Mouse (Mus musculus) stomach, postnatal 0 days (tissue): ENCODE results near the gene Chd9. TPM values are rescaled to one million over a fixed set of nuclear protein-coding genes. Genes with fewer than 3 reads are reported as not detected.

Experiments
- ATAC-seq: fragments of 200-750 bp; cut with Nextera tagmentation; 2 replicates; pipeline ENCODE4 v1.8.0; 2017; ENCODE audit not compliant: low FRiP score, low TSS enrichment
- DNase-seq: peaks from one replicate; pipeline ENCODE4 v3.0.0-alpha.2; 2016; ENCODE audit warnings: low spot score
- H3K27ac ChIP-seq: fragments of 300-500 bp; sonication (generic); replicated peaks from 2 replicates; pipeline ENCODE4 v1.5.1; 2014; ENCODE audit warnings: mild to moderate bottlenecking, control low read depth
- H3K27me3 ChIP-seq: fragments of 300-500 bp; sonication (generic); 2 replicates; pipeline ENCODE4 v1.6.1; 2014; ENCODE audit warnings: low read length; ENCODE audit not compliant: control insufficient read depth, insufficient read depth
- H3K36me3 ChIP-seq: fragments of 300-500 bp; sonication (generic); 2 replicates; pipeline ENCODE4 v1.6.1; 2014; ENCODE audit warnings: low read length, mixed read lengths; ENCODE audit not compliant: control insufficient read depth, insufficient read depth
- H3K4me1 ChIP-seq: fragments of 300-500 bp; sonication (generic); replicated peaks from 2 replicates; pipeline ENCODE4 v1.6.1; 2014; ENCODE audit warnings: antibody characterized with exemption; ENCODE audit not compliant: control insufficient read depth, insufficient read depth
- H3K4me2 ChIP-seq: fragments of 300-500 bp; sonication (generic); replicated peaks from 2 replicates; pipeline ENCODE4 v1.6.1; 2014; ENCODE audit warnings: low read depth, mild to moderate bottlenecking, control low read depth, moderate library complexity
- H3K4me3 ChIP-seq: fragments of 300-500 bp; sonication (generic); 2 replicates; pipeline ENCODE4 v1.5.1; 2014; ENCODE audit warnings: low read depth, low read length, control low read depth
- H3K9ac ChIP-seq: fragments of 300-500 bp; sonication (generic); 2 replicates; pipeline ENCODE4 v1.6.1; 2014; ENCODE audit warnings: mild to moderate bottlenecking, low read length, control low read depth, mixed read lengths
- H3K9me3 ChIP-seq: fragments of 300-500 bp; sonication (generic); 2 replicates; pipeline ENCODE4 v1.6.1; 2016; ENCODE audit warnings: low read length; ENCODE audit not compliant: control insufficient read depth
- CTCF ChIP-seq: IDR thresholded peaks from 2 replicates; pipeline ENCODE4 v1.5.1; 2016; ENCODE audit warnings: antibody characterized with exemption, low read depth, mild to moderate bottlenecking, moderate library complexity
- EP300 ChIP-seq: optimal IDR thresholded peaks from 2 replicates; pipeline ENCODE3; 2016; ENCODE audit warnings: antibody characterized with exemption
- WGBS: fragments of 180-500 bp; shearing (Covaris S2); extraction: QIAGEN DNeasy Blood & Tissue Kit; methylation state at CpG from one replicate; pipeline ENCODE4 v1.1.7; 2014; 5-methylcytosine and 5-hydroxymethylcytosine counted together
- polyA plus RNA-seq: library from polyadenylated mRNA; unstranded; fragments of >200 nt; fragmentation: Nextera tagmentation; extraction: Ambion mirVana; gene quantifications from 2 replicates; pipeline ENCODE4 v1.2.1, GENCODE M21; 2015

The Chd9 gene
- polyA plus RNA-seq, 1 experiment from 2014 or later, result 131 TPM

GRCm38 (mm10) chr8:90844179-90844967 is 16.2 kb downstream of the Chd9 start:
- no peak overlapping the region for H3K4me3 ChIP-seq
- no peak overlapping the region for H3K9ac ChIP-seq
- no peak overlapping the region for H3K4me2 ChIP-seq
- 79% methylated on average over 9 of the region's 9 CpGs for WGBS
- H3K36me3 ChIP-seq, result no peaks in the 10 kb centered on the region
- no peak overlapping the region for H3K27ac ChIP-seq
- H3K9me3 ChIP-seq, result no peaks in the 10 kb centered on the region
- DNase-seq (no peak), ATAC-seq (no peak)
- no peaks in the 10 kb centered on the region for H3K4me1 ChIP-seq
- no peak for TF ChIP-seq CTCF
- TF ChIP-seq EP300, result no peak
- no peaks in the 10 kb centered on the region for H3K27me3 ChIP-seq

- H3K27me3 ChIP-seq, result no peaks in the 10 kb centered on the region
- TF ChIP-seq CTCF, result no peak
- TF ChIP-seq EP300, result no peak
- no peak overlapping the region for H3K4me3 ChIP-seq
- no peak overlapping the region for H3K27ac ChIP-seq
- 84% methylated on average over 7 of the region's 7 CpGs for WGBS
- no peak overlapping the region for H3K4me2 ChIP-seq
- DNase-seq, result no peak
- no peaks in the 10 kb centered on the region for H3K9me3 ChIP-seq
- no peaks in the 10 kb centered on the region for H3K4me1 ChIP-seq
- no peak for ATAC-seq
- H3K9ac ChIP-seq, result no peak overlapping the region
- no peaks in the 10 kb centered on the region for H3K36me3 ChIP-seq
Observed at GRCm38 (mm10) chr8:90847980-90848379, 19.8 kb downstream of the Chd9 start.

GRCm38 (mm10) chr8:90849462-90850050 is 21.4 kb downstream of the Chd9 start:
- Histone ChIP-seq H3K9me3 (no peaks in the 10 kb centered on the region), H3K27ac (no peak overlapping the region), H3K4me1 (peaks cover 1% of the 10 kb centered on the region; the same call in 1 of the 2 replicates), H3K27me3 (no peaks in the 10 kb centered on the region), H3K4me2 (no peak overlapping the region), H3K9ac (no peak overlapping the region), H3K4me3 (no peak overlapping the region), H3K36me3 (no peaks in the 10 kb centered on the region)
- 65% methylated on average over 11 of the region's 11 CpGs for WGBS
- DNase-seq, result no peak
- TF ChIP-seq CTCF (no peak), EP300 (no peak)
- ATAC-seq, result no peak

- no peak overlapping the region for H3K4me3 ChIP-seq
- H3K36me3 ChIP-seq, result no peaks in the 10 kb centered on the region
- TF ChIP-seq EP300 (no peak), CTCF (no peak)
- no peak overlapping the region for H3K4me2 ChIP-seq
- H3K9ac ChIP-seq, result no peak overlapping the region
- peaks cover 4% of the 10 kb centered on the region; the same call in 1 of the 2 replicates for H3K4me1 ChIP-seq
- no peak for ATAC-seq
- H3K27me3 ChIP-seq, result no peaks in the 10 kb centered on the region
- no peak for DNase-seq
- WGBS, result 67% methylated on average over 8 of the region's 8 CpGs
- no peaks in the 10 kb centered on the region for H3K9me3 ChIP-seq
- H3K27ac ChIP-seq, result no peak overlapping the region
Observed at GRCm38 (mm10) chr8:90851544-90851943, 23.4 kb downstream of the Chd9 start.

GRCm38 (mm10) chr8:90853971-90854670 is 26.0 kb downstream of the Chd9 start:
- peaks cover 4% of the 10 kb centered on the region; the same call in 1 of the 2 replicates for H3K4me1 ChIP-seq
- peak overlapping the region; percentile 63 for H3K27ac ChIP-seq
- peak overlapping the region; percentile 41; the same call in 1 of the 2 replicates for H3K9ac ChIP-seq
- 0 out of 2 replicates have a peak overlapping the region, but pooled peaks have one; percentile 12 for H3K4me2 ChIP-seq
- no peaks in the 10 kb centered on the region for H3K9me3 ChIP-seq
- H3K36me3 ChIP-seq, result no peaks in the 10 kb centered on the region
- no peak for TF ChIP-seq EP300
- TF ChIP-seq CTCF, result no peak
- DNase-seq (no peak), ATAC-seq (no peak)
- no peaks in the 10 kb centered on the region for H3K27me3 ChIP-seq
- no peak overlapping the region for H3K4me3 ChIP-seq
- WGBS, result 61% methylated on average over 9 of the region's 9 CpGs
